In the genomic region with DNA sequence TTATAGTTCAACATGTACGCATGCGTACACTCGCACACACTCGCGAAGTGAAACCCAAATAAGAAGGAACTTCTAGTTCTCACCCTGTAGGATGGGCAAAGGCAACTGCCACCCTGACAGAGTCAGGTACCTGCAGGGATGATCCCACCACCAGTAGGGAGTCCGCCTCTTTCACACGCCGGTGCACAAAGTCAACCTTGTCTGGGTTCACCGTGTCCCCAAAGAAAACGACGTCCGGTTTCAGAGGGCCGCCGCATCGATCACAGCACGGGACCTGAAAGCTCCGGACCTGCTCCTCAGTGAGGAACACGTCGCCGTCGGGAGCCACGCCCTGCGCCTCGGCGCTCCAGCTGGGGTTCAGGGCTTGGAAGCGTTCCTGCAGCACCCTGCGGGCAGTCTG, we compare ENCODE assay signal across 8 mouse cellular contexts. TPM values are rescaled to one million over a fixed set of nuclear protein-coding genes. Genes with fewer than 3 reads are reported as not detected.
A peak's percentile ranks its signal among the peaks of the same experiment; 100 is the strongest.
DNase-seq lines count a peak whose midpoint lies in the region; ATAC-seq and TF ChIP-seq lines count a peak whose summit lies in the region.
"Had no signal": no experiment of that assay in that cellular context is flagged by ENCODE, and none has a peak within 500 bp of the region (broad histone marks: within the 10 kb centered on the region; RNA-seq: fewer than 3 reads in every experiment).

No protein-coding gene starts in this region.

- H3K27me3 ChIP-seq in forebrain, embryonic 11.5 days (ENCODE audit: control insufficient read depth, insufficient read depth, low read length): peaks cover 23% of the 10 kb centered on the region
- H3K27me3 ChIP-seq in limb, embryonic 12.5 days: peaks cover 30% of the 10 kb centered on the region
- H3K27me3 ChIP-seq in neural tube, embryonic 14.5 days (ENCODE audit: control insufficient read depth, insufficient read depth, low read length): no peaks in the 10 kb centered on the region

- WGBS in forebrain, embryonic 11.5 days: 13% methylated on average over 27 of the region's 27 CpGs
- WGBS in limb, embryonic 12.5 days: 20% methylated on average over 27 of the region's 27 CpGs
- WGBS in neural tube, embryonic 14.5 days: 20% methylated on average over 27 of the region's 27 CpGs

- no peak for DNase-seq in layer of hippocampus, adult 2 months (ENCODE audit: low spot score in 2 of 2)
- DNase-seq in layer of hippocampus, postnatal 36 days: no peak
- DNase-seq in forebrain, embryonic 11.5 days (ENCODE audit: low spot score): no peak
- no peak for DNase-seq in adrenal gland, adult 2 months
- DNase-seq in gastrocnemius, postnatal 25 days: no peak

- peak overlapping the region; percentile 34; the same call in 1 of the 2 replicates for H3K4me2 ChIP-seq in forebrain, embryonic 11.5 days (ENCODE audit: low read depth, low read length, severe bottlenecking)
- H3K4me2 ChIP-seq in limb, embryonic 12.5 days: peak overlapping the region; percentile 42
- H3K4me2 ChIP-seq in neural tube, embryonic 14.5 days (ENCODE audit: low read depth, low read length): peak overlapping the region; percentile 26; the same call in 1 of the 2 replicates

- peaks cover 10% of the 10 kb centered on the region; the same call in 1 of the 2 replicates for H3K4me1 ChIP-seq in forebrain, embryonic 11.5 days (replicated peaks; ENCODE audit: control insufficient read depth, insufficient read depth, low read length)
- peaks cover 32% of the 10 kb centered on the region for H3K4me1 ChIP-seq in limb, embryonic 12.5 days (replicated peaks)
- H3K4me1 ChIP-seq in neural tube, embryonic 14.5 days (ENCODE audit: control insufficient read depth, insufficient read depth, low read length): peaks cover 13% of the 10 kb centered on the region

- H3K9me3 ChIP-seq in forebrain, embryonic 11.5 days (ENCODE audit: control insufficient read depth, low read length): no peaks in the 10 kb centered on the region
- H3K9me3 ChIP-seq in limb, embryonic 12.5 days: no peaks in the 10 kb centered on the region
- no peaks in the 10 kb centered on the region for H3K9me3 ChIP-seq in neural tube, embryonic 14.5 days (ENCODE audit: control insufficient read depth, low read length)

- H3K36me3 ChIP-seq in forebrain, embryonic 11.5 days (ENCODE audit: control insufficient read depth, insufficient read depth, low read length): no peaks in the 10 kb centered on the region
- peaks cover 9% of the 10 kb centered on the region for H3K36me3 ChIP-seq in limb, embryonic 12.5 days
- no peaks in the 10 kb centered on the region for H3K36me3 ChIP-seq in neural tube, embryonic 14.5 days (ENCODE audit: control insufficient read depth, insufficient read depth, low read length)

- no peak for TF ChIP-seq CTCF in layer of hippocampus, adult 2 months (conservative IDR thresholded peaks at IDR 0.05)

- peak overlapping the region; percentile 23; the same call in 1 of the 2 replicates for H3K27ac ChIP-seq in layer of hippocampus, adult 2 months
- no peak overlapping the region for H3K27ac ChIP-seq in forebrain, embryonic 11.5 days (ENCODE audit: low read depth, low read length)
- no peak overlapping the region for H3K27ac ChIP-seq in limb, embryonic 12.5 days
- H3K27ac ChIP-seq in neural tube, embryonic 14.5 days (ENCODE audit: low read depth, low read length): no peak overlapping the region

- ATAC-seq in forebrain, embryonic 11.5 days (replicated peaks; ENCODE audit: low FRiP score): no peak
- ATAC-seq in limb, embryonic 12.5 days (ENCODE audit: insufficient number of reproducible peaks, insufficient read depth, low FRiP score, low TSS enrichment, low read depth): no peak
- ATAC-seq in neural tube, embryonic 14.5 days (ENCODE audit: low read depth): no peak

- H3K4me3 ChIP-seq in layer of hippocampus, adult 2 months: peak overlapping the region; percentile 27; the same call in 1 of the 2 replicates
- no peak overlapping the region for H3K4me3 ChIP-seq in forebrain, embryonic 11.5 days (ENCODE audit: low read depth, low read length)
- H3K4me3 ChIP-seq in limb, embryonic 12.5 days (replicated peaks): peak overlapping the region; percentile 24
- no peak overlapping the region for H3K4me3 ChIP-seq in neural tube, embryonic 14.5 days (ENCODE audit: low read depth, low read length)

- peak overlapping the region; percentile 4; the same call in 1 of the 2 replicates for H3K9ac ChIP-seq in forebrain, embryonic 11.5 days (ENCODE audit: low read length)
- no peak overlapping the region; the same call in 1 of the 2 replicates for H3K9ac ChIP-seq in limb, embryonic 12.5 days (replicated peaks)
- no peak overlapping the region for H3K9ac ChIP-seq in neural tube, embryonic 14.5 days (replicated peaks; ENCODE audit: low read depth, low read length)

RNA-seq across cellular contexts. Expression of a gene that starts 4.4 kb away (rescaled TPM):
- total RNA-seq in layer of hippocampus, adult 2 months (2021): 10 to 100 TPM; 37.8 to 56.5 TPM
- 10 to 100 TPM; 46.4 to 50.7 TPM for total RNA-seq in layer of hippocampus, postnatal 36 days (2021)
- 20.6 and 22.0 TPM in 2 replicates for polyA plus RNA-seq in forebrain, embryonic 11.5 days (2014; fragmentation: Nextera tagmentation; extraction: Ambion mirVana)
- 21.9 and 24.9 TPM in 2 replicates for polyA plus RNA-seq in limb, embryonic 12.5 days (2016; fragmentation: Nextera tagmentation; extraction: Ambion mirVana)
- polyA plus RNA-seq in neural tube, embryonic 14.5 days (2014; fragmentation: Nextera tagmentation; extraction: Ambion mirVana): 26.0 and 32.6 TPM in 2 replicates
- total RNA-seq in adrenal gland, adult 2 months (2021): 10 to 100 TPM; 15.1 to 28.0 TPM
- 47.4 and 61.7 TPM in 2 replicates for polyA plus RNA-seq in adrenal gland, adult 2 months (2012; rRNA removed)
- total RNA-seq in gastrocnemius, postnatal 25 days (2021): 10 to 100 TPM; 13.8 to 14.1 TPM

RNA-seq across cellular contexts. Expression of a gene that starts 14.0 kb away (rescaled TPM):
- total RNA-seq in layer of hippocampus, adult 2 months (2021): not detected
- not detected for total RNA-seq in layer of hippocampus, postnatal 36 days (2021)
- not detected in 2 replicates for polyA plus RNA-seq in forebrain, embryonic 11.5 days (2014; fragmentation: Nextera tagmentation; extraction: Ambion mirVana)
- polyA plus RNA-seq in limb, embryonic 12.5 days (2016; fragmentation: Nextera tagmentation; extraction: Ambion mirVana): not detected in 2 replicates
- 0.58 TPM in 1 of 2 replicates, not detected in the other for polyA plus RNA-seq in neural tube, embryonic 14.5 days (2014; fragmentation: Nextera tagmentation; extraction: Ambion mirVana)
- total RNA-seq in adrenal gland, adult 2 months (2021): not detected
- polyA plus RNA-seq in adrenal gland, adult 2 months (2012; rRNA removed): 7.6 TPM in 1 of 2 replicates, not detected in the other
- not detected for total RNA-seq in gastrocnemius, postnatal 25 days (2021)
- total RNA-seq: adrenal gland, adult 18-20 months had no signal

RNA-seq across cellular contexts. Expression of a gene that starts 26.4 kb away (rescaled TPM):
- 10 to 100 TPM; 40.8 to 47.3 TPM for total RNA-seq in layer of hippocampus, adult 2 months (2021)
- total RNA-seq in layer of hippocampus, postnatal 36 days (2021): 10 to 100 TPM; 39.8 to 46.1 TPM
- polyA plus RNA-seq in forebrain, embryonic 11.5 days (2014; fragmentation: Nextera tagmentation; extraction: Ambion mirVana): 11.9 and 12.3 TPM in 2 replicates
- polyA plus RNA-seq in limb, embryonic 12.5 days (2016; fragmentation: Nextera tagmentation; extraction: Ambion mirVana): 40.3 and 47.1 TPM in 2 replicates
- 8.5 and 11.1 TPM in 2 replicates for polyA plus RNA-seq in neural tube, embryonic 14.5 days (2014; fragmentation: Nextera tagmentation; extraction: Ambion mirVana)
- total RNA-seq in adrenal gland, adult 2 months (2021): 10 to 100 TPM; 39.4 to 47.2 TPM
- 66.9 and 67.5 TPM in 2 replicates for polyA plus RNA-seq in adrenal gland, adult 2 months (2012; rRNA removed)
- 10 to 100 TPM; 70.0 to 78.1 TPM for total RNA-seq in gastrocnemius, postnatal 25 days (2021)

RNA-seq across cellular contexts. Expression of a gene that starts 50.7 kb away (rescaled TPM):
- total RNA-seq in layer of hippocampus, adult 2 months (2021): 10 to 100 TPM; 48.6 to 52.4 TPM
- total RNA-seq in layer of hippocampus, postnatal 36 days (2021): 10 to 100 TPM; 52.1 to 53.0 TPM
- 202 and 219 TPM in 2 replicates for polyA plus RNA-seq in forebrain, embryonic 11.5 days (2014; fragmentation: Nextera tagmentation; extraction: Ambion mirVana)
- polyA plus RNA-seq in limb, embryonic 12.5 days (2016; fragmentation: Nextera tagmentation; extraction: Ambion mirVana): 29.4 and 29.5 TPM in 2 replicates
- polyA plus RNA-seq in neural tube, embryonic 14.5 days (2014; fragmentation: Nextera tagmentation; extraction: Ambion mirVana): 55.1 and 55.4 TPM in 2 replicates
- 10 to 100 TPM; 16.3 to 19.1 TPM for total RNA-seq in adrenal gland, adult 2 months (2021)
- 24.0 and 29.5 TPM in 2 replicates for polyA plus RNA-seq in adrenal gland, adult 2 months (2012; rRNA removed)
- total RNA-seq in gastrocnemius, postnatal 25 days (2021): under 1 TPM; 0.29 to 0.61 TPM

Comparison
In these comparisons a context has a peak if more than half of its experiments do, and no peak if none do; other contexts are left out.
1. H3K4me3 ChIP-seq: peak in layer of hippocampus, adult 2 months (single experiment) and limb, embryonic 12.5 days (single experiment); none in forebrain, embryonic 11.5 days (single experiment) and neural tube, embryonic 14.5 days (single experiment).
2. Peak in every context shown above with its lines, with median percentiles within 50 percentile points of each other: H3K4me2 ChIP-seq.